Mouse (Mus musculus): Measurements from ENCODE around the gene Utp6.

Utp6 gene

DNA sequence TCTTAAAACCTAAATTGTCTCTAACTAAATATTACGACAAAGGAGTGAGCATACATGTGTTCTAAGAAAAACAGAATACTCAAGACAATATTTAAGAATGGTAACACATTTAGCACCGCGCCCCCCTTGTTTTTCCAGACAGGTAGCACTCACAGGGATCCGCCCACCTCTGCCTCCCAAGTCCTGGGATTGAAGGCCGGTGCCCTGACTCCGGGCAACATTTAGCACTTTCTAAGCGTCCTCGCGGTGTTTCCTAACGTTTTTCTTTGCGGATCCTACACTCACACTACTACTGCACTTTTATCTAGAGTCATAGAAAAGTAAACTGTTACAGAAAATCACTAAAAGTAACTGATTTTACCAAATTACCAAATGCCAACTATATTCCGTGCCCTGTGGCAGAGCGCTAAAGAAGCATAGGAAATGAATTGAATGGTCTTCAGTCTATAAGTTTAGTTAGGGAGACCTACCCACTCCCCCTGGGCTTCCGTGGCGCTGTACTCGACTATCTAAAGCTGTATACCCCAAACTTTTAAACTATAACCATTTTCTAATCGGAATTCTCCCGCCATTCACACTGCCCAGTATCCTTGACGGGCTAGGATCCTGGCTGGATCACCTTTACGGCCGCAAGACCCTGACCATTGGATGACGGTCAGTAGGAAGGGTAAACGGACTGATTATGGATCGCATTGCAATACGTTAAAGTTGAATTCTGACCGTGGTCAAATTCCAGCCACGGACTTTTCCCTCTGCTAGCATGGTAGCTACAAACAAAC lies 655 bp downstream of the Utp6 start:
- no peak for DNase-seq (ENCODE audit: low spot score in 2 of 2)

- DNase-seq (ENCODE audit: low spot score in 2 of 2), result no peak
Measured at GRCm38 (mm10) chr11:79947265-79947664, 14.9 kb downstream of the Utp6 start.

DNA sequence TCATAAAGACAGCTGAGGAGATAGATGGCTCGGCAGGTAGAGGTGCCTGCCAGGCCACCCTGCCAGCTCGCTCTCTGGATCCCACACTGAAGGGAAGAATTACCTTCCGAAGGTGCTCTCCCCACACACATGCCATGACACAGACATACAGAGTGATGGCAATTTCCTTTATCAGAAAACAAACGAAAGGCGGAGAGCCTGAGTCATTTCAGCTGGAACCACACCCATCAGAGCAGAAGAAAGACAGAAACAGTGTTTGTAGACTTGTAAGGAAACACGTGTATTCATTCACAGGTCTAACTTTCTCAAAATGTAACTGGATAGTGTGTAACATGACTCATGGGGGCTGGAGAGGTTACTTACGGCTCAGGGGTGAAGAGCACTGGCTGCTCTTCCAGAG lies 18.6 kb downstream of the Utp6 start:
- no peak for DNase-seq (ENCODE audit: low spot score in 2 of 2)

GRCm38 (mm10) chr11:79943136-79943535 lies 19.1 kb downstream of the Utp6 start:
- DNase-seq (ENCODE audit: low spot score in 2 of 2), result no peak

DNA sequence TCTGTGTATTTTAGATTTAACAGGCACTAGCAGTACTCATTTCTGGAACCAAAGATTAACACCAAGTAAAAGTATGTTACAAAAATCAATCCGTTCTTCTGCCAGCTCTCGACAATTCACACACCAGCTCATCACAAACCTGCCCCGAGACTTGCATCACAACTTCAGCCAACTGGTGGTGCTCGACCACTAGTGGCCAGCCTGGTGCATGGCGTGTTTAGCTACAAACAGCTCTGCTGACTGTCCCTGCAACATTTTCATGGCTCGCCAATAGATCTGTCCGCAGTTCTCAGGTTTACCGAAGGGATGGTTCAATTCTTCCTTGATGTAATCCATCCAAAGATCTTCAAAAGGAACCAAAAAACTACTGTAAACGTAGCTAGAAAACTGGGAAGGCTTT lies 26.4 kb downstream of the Utp6 start:
- no peak for DNase-seq (ENCODE audit: low spot score in 2 of 2)

GRCm38 (mm10) chr11:79922766-79923165 lies 39.4 kb downstream of the Utp6 start:
- no peak for DNase-seq (ENCODE audit: low spot score in 2 of 2)

GRCm38 (mm10) chr11:79922157-79922556 lies 40.0 kb downstream of the Utp6 start:
- no peak for DNase-seq (ENCODE audit: low spot score in 2 of 2)

DNA sequence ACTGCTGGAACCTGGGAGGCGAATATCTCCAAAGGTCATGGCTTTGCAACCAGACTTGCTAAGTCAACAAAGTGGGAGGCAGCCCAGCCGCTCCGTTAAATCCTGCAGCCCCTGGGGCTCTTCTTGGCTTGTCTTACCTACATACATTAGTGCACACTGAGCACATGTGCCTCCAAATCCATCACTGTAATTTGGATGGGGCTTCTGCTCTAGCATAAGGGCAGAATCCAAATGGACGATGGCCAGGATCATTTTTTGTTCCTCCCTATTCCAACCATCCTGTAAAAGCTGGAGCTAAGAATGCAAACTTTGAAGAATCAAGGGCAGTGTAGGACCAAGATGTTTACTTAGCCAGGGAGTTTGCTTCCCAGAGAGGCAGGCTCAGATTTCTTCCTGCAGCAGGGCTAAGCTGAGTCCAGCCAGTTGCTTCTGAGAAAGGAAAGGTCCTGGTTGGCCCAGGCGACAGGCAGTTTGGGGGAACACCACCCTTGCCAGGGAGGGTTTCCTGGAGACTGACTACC lies 41.6 kb downstream of the Utp6 start:
- DNase-seq (ENCODE audit: low spot score in 2 of 2), result no peak

- peak; percentile 27 to 66 for DNase-seq (ENCODE audit: low spot score in 2 of 2)
Measured at GRCm38 (mm10) chr11:79919685-79920504, 42.3 kb downstream of the Utp6 start.

DNA sequence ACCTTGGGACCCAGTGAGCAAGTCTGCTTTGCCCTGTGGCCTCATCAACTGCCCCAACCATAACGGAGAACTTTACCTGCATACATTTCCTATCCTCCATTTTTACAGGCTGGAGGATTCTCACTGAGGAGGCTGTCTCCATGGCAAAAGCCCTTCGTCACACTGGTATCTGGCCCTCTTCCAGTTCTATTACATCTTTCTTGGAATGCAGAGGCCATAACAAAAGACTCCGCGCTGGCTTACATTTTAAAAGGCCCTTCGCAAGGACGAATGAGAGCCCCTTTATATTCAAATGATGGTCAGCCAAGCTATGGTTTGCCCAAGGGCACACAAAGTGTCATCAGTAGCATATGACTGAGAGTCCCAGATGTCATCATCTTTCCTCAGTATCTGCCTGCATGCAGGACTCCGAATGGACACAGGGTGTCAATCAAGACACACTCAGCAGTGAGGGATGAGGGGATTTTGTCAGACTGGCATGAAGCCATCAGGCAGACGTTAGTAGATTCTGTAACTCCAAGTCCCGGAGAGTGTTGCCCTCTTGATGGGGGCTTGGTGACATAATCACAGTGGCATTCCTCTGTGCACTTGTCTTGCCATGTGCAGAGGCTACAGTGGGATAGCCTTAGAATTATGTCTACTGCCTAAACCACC lies 46.4 kb downstream of the Utp6 start:
- no peak for DNase-seq (ENCODE audit: low spot score in 2 of 2)

- no peak for DNase-seq (ENCODE audit: low spot score in 2 of 2)
Measured at GRCm38 (mm10) chr11:79908600-79909483, 53.3 kb downstream of the Utp6 start.

DNA sequence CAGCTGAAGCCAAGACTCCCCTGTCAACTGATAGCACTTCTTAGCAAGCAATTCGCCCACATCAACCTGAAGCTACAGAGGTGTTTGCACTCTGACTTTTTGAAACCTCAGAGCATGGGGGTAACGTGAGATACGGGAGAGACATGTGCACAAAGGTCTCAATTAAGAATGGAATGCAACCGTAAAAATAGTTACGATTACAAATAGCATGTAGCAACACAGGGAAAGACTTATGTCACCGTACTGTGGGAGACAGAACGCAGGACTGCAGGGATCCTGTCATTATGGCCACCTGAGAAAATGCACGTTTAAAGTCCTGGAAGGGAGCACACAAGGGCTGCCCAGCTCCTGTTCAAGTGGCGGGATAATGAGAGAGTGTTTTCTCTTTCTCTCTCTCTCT lies 55.3 kb downstream of the Utp6 start:
- DNase-seq (ENCODE audit: low spot score in 2 of 2), result no peak

DNA sequence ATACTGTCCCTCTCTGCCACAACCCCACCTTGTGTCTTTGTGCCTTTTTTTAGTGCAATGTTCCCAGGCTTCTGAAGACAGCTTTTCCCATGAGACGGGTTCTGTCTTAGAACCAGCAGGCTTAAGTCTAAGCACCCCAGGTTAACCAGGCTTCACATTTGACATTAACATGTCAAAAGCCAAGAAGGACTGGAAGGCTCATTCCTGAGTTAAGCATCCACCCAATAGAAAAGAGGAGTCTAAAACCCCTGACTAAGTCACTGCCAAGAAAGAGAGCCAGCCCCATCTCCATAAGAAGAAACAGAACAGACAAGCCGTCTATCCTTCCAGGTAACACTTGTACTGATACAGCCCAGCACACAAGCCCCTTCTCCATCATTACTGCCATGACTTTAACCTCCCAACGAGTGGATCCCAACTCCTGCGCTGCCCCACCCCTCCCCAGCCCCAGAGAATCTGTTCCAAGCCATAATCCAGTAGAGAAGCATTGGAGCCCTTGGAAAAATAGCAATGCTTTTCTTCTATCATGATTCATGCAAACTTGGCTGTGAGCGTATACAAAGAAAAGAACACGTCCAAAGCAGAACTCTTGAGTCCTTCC lies 59.2 kb downstream of the Utp6 start:
- DNase-seq (ENCODE audit: low spot score in 2 of 2), result no peak

- no peak for DNase-seq (ENCODE audit: low spot score in 2 of 2)
Measured at GRCm38 (mm10) chr11:79901146-79901545, 61.0 kb downstream of the Utp6 start.

DNA sequence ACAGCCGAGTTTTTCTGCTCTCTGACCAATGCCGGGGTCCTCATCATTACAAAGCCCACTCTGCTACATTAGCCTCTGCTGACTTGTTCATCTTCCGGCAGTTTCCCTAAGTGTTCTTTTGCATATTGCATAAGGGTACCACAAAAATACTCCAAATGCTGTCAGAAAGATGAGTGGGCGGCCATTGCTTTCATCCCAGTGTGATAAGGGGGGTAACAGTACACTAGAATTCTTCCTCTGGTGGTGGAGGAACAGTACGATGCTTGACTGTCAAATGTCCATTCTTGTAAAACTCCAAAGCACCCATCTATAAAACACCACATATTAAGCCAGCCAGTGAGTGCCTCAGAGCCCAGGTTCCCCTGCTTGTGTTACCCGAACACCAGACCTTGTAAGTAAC lies 69.9 kb downstream of the Utp6 start:
- DNase-seq (ENCODE audit: low spot score in 2 of 2), result no peak

GRCm38 (mm10) chr11:79890822-79891221 lies 71.4 kb downstream of the Utp6 start:
- DNase-seq (ENCODE audit: low spot score in 2 of 2), result no peak

- no peak for DNase-seq (ENCODE audit: low spot score in 2 of 2)
Measured at GRCm38 (mm10) chr11:79886961-79887360, 75.2 kb downstream of the Utp6 start.

- no peak for DNase-seq (ENCODE audit: low spot score in 2 of 2)
Measured at GRCm38 (mm10) chr11:79886395-79886794, 75.8 kb downstream of the Utp6 start.

DNA sequence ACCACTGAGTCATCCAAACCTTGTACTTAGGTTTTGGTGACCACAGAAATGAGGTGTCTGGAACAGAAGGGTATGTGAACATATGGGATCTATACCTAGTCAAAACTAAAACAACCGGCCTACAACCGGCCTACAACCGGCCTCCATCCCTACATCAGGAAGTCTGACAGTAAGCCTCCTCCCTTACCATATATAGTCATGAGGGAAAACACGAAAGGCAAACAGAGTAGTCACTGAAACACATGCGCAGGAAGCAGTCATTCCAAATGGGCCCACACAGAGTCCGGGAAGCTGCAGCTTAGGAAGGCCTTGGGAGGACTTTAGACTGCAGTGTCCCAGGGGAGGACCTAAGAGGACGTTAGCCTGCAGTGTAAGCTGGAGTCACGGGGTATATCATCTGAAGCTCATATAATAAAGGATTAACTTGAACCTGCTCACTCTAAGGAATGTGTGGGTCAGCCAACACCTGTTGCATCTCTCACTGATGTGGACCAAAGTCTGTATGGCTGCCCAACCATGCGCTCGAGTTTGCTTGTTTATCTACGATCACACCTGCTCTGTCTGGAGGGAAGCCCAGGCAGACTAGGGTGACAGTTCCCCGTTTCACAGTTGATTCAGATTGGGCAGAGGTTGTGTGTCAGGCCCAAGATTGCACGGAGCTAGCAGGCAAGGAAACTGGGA lies 76.3 kb downstream of the Utp6 start:
- DNase-seq (ENCODE audit: low spot score in 2 of 2), result no peak

DNA sequence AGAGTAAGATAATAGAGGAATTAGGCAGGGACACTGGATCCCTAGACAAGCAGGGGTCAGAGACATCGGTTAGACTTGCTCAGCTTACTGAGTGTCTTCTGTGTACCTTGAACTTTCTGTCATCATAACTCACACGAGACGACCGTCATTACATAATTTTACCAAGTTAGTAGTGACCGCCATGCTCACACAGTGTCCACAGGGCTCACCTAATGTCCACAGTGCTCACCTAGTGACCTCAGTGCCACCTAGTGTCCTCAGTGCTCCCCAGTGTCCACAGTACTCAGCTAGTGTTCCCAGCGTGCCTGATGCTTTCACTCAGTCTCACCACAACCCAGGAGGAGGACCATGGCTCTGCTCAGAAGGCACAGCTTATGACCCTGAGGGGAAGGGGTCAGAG lies 77.4 kb downstream of the Utp6 start:
- DNase-seq (ENCODE audit: low spot score in 2 of 2), result no peak
